Comparison of ENCODE assay signal across 9 mouse cellular contexts in the genomic region with DNA sequence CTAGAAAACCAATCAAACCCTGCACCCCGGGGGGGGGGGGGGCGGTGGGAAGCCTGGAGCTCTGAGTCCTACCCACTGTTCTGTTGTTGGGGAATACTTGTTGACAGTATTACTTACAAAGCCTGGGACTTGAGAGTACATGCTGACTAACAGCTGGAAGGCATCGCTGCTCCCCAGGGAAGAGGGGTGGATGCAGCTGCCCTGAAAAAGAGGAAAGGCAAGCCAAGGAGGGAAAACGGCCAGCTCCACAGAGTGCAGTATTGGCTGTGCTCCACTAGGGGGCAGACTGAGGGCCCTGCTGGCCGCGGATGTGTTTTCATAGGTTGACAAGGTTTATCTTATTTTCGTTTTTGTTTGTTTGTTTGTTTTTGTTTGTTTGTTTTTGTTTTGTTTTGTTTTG. TPM values are rescaled to one million over a fixed set of nuclear protein-coding genes. Genes with fewer than 3 reads are reported as not detected.
DNase-seq lines count a peak whose midpoint lies in the region; ATAC-seq lines count a peak whose summit lies in the region.
"Had no signal": no experiment of that assay in that cellular context is flagged by ENCODE, and none has a peak within 500 bp of the region (broad histone marks: within the 10 kb centered on the region; RNA-seq: fewer than 3 reads in every experiment).

No protein-coding gene starts in this region.

- no peak overlapping the region for H3K9ac ChIP-seq in heart, embryonic 11.5 days (ENCODE audit: low read depth, low read length)
- H3K9ac ChIP-seq in embryonic facial prominence, embryonic 14.5 days (ENCODE audit: low read depth, low read length), result no peak overlapping the region
- H3K9ac ChIP-seq: embryonic facial prominence, embryonic 12.5 days had no signal

- WGBS in heart, embryonic 11.5 days (ENCODE audit: insufficient replicate concordance), result 33% methylated on average over 7 of the region's 7 CpGs
- 22% methylated on average over 7 of the region's 7 CpGs for WGBS in embryonic facial prominence, embryonic 14.5 days

- no peak for ATAC-seq in heart, embryonic 11.5 days (replicated peaks; ENCODE audit: insufficient number of reproducible peaks, low FRiP score, low TSS enrichment)
- ATAC-seq in embryonic facial prominence, embryonic 14.5 days (ENCODE audit: low read depth), result peak; percentile 57; the same call in 1 of the 2 replicates
- ATAC-seq in megakaryocyte progenitor cell, adult 5-6 weeks (replicated peaks; ENCODE audit: poor library complexity), result peak; percentile 54; the same call in 1 of the 2 replicates

- no peaks in the 10 kb centered on the region for H3K36me3 ChIP-seq in heart, embryonic 11.5 days (ENCODE audit: control insufficient read depth, insufficient read depth, low read length)
- no peaks in the 10 kb centered on the region for H3K36me3 ChIP-seq in embryonic facial prominence, embryonic 14.5 days (ENCODE audit: control insufficient read depth, insufficient read depth, low read length)
- H3K36me3 ChIP-seq: embryonic facial prominence, embryonic 12.5 days had no signal

- H3K4me3 ChIP-seq in heart, embryonic 11.5 days (ENCODE audit: low read depth, low read length), result no peak overlapping the region
- H3K4me3 ChIP-seq in embryonic facial prominence, embryonic 14.5 days (ENCODE audit: low read depth, low read length), result no peak overlapping the region
- H3K4me3 ChIP-seq: embryonic facial prominence, embryonic 12.5 days had no signal

- no peak overlapping the region for H3K27ac ChIP-seq in heart, embryonic 11.5 days (ENCODE audit: low read depth, low read length)
- no peak overlapping the region for H3K27ac ChIP-seq in embryonic facial prominence, embryonic 14.5 days (replicated peaks; ENCODE audit: low read depth, low read length)
- H3K27ac ChIP-seq: embryonic facial prominence, embryonic 12.5 days had no signal

- H3K9me3 ChIP-seq in heart, embryonic 11.5 days (replicated peaks; ENCODE audit: control insufficient read depth, low read length), result no peaks in the 10 kb centered on the region
- H3K9me3 ChIP-seq in embryonic facial prominence, embryonic 14.5 days (ENCODE audit: control insufficient read depth, low read length), result no peaks in the 10 kb centered on the region
- H3K9me3 ChIP-seq: embryonic facial prominence, embryonic 12.5 days had no signal

- no peak overlapping the region for H3K4me2 ChIP-seq in heart, embryonic 11.5 days
- H3K4me2 ChIP-seq in embryonic facial prominence, embryonic 14.5 days (ENCODE audit: low read depth, low read length), result no peak overlapping the region
- H3K4me2 ChIP-seq: embryonic facial prominence, embryonic 12.5 days had no signal

- H3K27me3 ChIP-seq in heart, embryonic 11.5 days (ENCODE audit: control insufficient read depth, insufficient read depth, low read length), result peaks cover 7% of the 10 kb centered on the region; the same call in 1 of the 2 replicates
- no peaks in the 10 kb centered on the region for H3K27me3 ChIP-seq in embryonic facial prominence, embryonic 14.5 days (replicated peaks; ENCODE audit: control insufficient read depth, insufficient read depth, low read length)

- 0 out of 2 replicates have a peak, but pooled peaks cover 2% of the 10 kb centered on the region for H3K4me1 ChIP-seq in heart, embryonic 11.5 days (ENCODE audit: control insufficient read depth, insufficient read depth, low read length)
- no peaks in the 10 kb centered on the region for H3K4me1 ChIP-seq in embryonic facial prominence, embryonic 14.5 days (ENCODE audit: control insufficient read depth, insufficient read depth, low read length)
- H3K4me1 ChIP-seq: embryonic facial prominence, embryonic 12.5 days had no signal

- DNase-seq in heart, adult 18-20 months, result peak; percentile 88 to 89
- DNase-seq in 416B (ENCODE audit: low read depth), result peak; percentile 49
- peak; percentile 82 for DNase-seq in adrenal gland, postnatal 10 days
- peak; percentile 80 for DNase-seq in embryonic facial prominence, embryonic 14.5 days (ENCODE audit: low spot score)
- peak; percentile 55 for DNase-seq in kidney, adult 9 months
- peak; percentile 45 for DNase-seq in thymus, postnatal 25 days

RNA-seq across cellular contexts. Expression of a gene that starts 14.8 kb away (rescaled TPM):
- total RNA-seq in heart, adult 18-20 months (2021), result not detected
- polyA plus RNA-seq in heart, embryonic 11.5 days (2014; fragmentation: Nextera tagmentation; extraction: Ambion mirVana), result not detected in 2 replicates
- total RNA-seq in adrenal gland, postnatal 10 days (2021), result not detected
- 0.62 and 4.8 TPM in 2 replicates for polyA plus RNA-seq in embryonic facial prominence, embryonic 14.5 days (2014; fragmentation: Nextera tagmentation; extraction: Ambion mirVana)
- not detected in 2 replicates for total RNA-seq in megakaryocyte progenitor cell, adult 5-6 weeks (2015)
- total RNA-seq in megakaryocyte progenitor cell, adult 5-6 weeks (2017), result not detected in 2 replicates

RNA-seq across cellular contexts. Expression of a gene that starts 26.0 kb away (rescaled TPM):
- 1 to 10 TPM; 1.1 to 2.2 TPM for total RNA-seq in heart, adult 18-20 months (2021)
- polyA plus RNA-seq in heart, embryonic 11.5 days (2014; fragmentation: Nextera tagmentation; extraction: Ambion mirVana), result 1.1 and 2.0 TPM in 2 replicates
- not detected for total RNA-seq in adrenal gland, postnatal 10 days (2021)
- 0.22 TPM in 1 of 2 replicates, not detected in the other for polyA plus RNA-seq in embryonic facial prominence, embryonic 14.5 days (2014; fragmentation: Nextera tagmentation; extraction: Ambion mirVana)
- total RNA-seq in megakaryocyte progenitor cell, adult 5-6 weeks (2015), result 0.07 TPM in 1 of 2 replicates, not detected in the other
- total RNA-seq in megakaryocyte progenitor cell, adult 5-6 weeks (2017), result 0.44 TPM in 1 of 2 replicates, not detected in the other

RNA-seq across cellular contexts. Expression of a gene that starts 45.9 kb away (rescaled TPM):
- total RNA-seq in heart, adult 18-20 months (2021), result not detected
- 0.37 and 0.39 TPM in 2 replicates for polyA plus RNA-seq in heart, embryonic 11.5 days (2014; fragmentation: Nextera tagmentation; extraction: Ambion mirVana)
- total RNA-seq in adrenal gland, postnatal 10 days (2021), result under 1 TPM; 0.60 to 0.76 TPM
- polyA plus RNA-seq in embryonic facial prominence, embryonic 14.5 days (2014; fragmentation: Nextera tagmentation; extraction: Ambion mirVana), result 0.39 and 1.9 TPM in 2 replicates
- not detected in 2 replicates for total RNA-seq in megakaryocyte progenitor cell, adult 5-6 weeks (2015)
- total RNA-seq in megakaryocyte progenitor cell, adult 5-6 weeks (2017), result not detected in 2 replicates

RNA-seq across cellular contexts. Expression of a gene that starts 49.2 kb away (rescaled TPM):
- total RNA-seq in heart, adult 18-20 months (2021), result under 1 TPM; 0.23 to 0.27 TPM
- 0.32 and 0.49 TPM in 2 replicates for polyA plus RNA-seq in heart, embryonic 11.5 days (2014; fragmentation: Nextera tagmentation; extraction: Ambion mirVana)
- under 1 TPM; 0.48 to 0.66 TPM for total RNA-seq in adrenal gland, postnatal 10 days (2021)
- 0.14 and 0.63 TPM in 2 replicates for polyA plus RNA-seq in embryonic facial prominence, embryonic 14.5 days (2014; fragmentation: Nextera tagmentation; extraction: Ambion mirVana)
- not detected in 2 replicates for total RNA-seq in megakaryocyte progenitor cell, adult 5-6 weeks (2015)
- not detected in 2 replicates for total RNA-seq in megakaryocyte progenitor cell, adult 5-6 weeks (2017)

RNA-seq across cellular contexts. Expression of a gene that starts 51.4 kb away (rescaled TPM):
- under 1 TPM in 1 of 2 experiments, not detected in 1; 0.15 TPM for total RNA-seq in heart, adult 18-20 months (2021)
- polyA plus RNA-seq in heart, embryonic 11.5 days (2014; fragmentation: Nextera tagmentation; extraction: Ambion mirVana), result 0.35 and 0.64 TPM in 2 replicates
- under 1 TPM; 0.18 to 0.36 TPM for total RNA-seq in adrenal gland, postnatal 10 days (2021)
- 0.21 and 0.45 TPM in 2 replicates for polyA plus RNA-seq in embryonic facial prominence, embryonic 14.5 days (2014; fragmentation: Nextera tagmentation; extraction: Ambion mirVana)
- total RNA-seq in megakaryocyte progenitor cell, adult 5-6 weeks (2015), result not detected in 2 replicates
- total RNA-seq in megakaryocyte progenitor cell, adult 5-6 weeks (2017), result not detected in 2 replicates
